Mouse (Mus musculus): ENCODE data around the gene Pomc.
"Not testable (repeated sequence)": the region's sequence is repeated elsewhere in the genome, so short reads cannot be mapped to it uniquely, and the experiment has no call there.

Pomc gene

DNA sequence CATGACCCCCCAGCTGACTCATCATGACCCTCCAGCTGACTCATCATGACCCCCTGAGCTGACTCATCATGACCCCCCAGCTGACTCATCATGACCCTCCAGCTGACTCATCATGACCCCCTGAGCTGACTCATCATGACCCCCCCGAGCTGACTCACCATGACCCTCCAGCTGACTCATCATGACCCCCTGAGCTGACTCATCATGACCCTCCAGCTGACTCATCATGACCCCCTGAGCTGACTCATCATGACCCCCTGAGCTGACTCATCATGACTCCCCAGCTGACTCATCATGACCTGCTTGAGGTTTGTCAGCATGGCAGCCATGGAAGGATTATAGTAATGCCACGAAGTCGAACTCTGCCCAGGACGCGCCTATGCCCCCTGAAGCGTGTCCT, 18.4 kb downstream of the Pomc start:
- DNase-seq, result not testable (repeated sequence)

DNA sequence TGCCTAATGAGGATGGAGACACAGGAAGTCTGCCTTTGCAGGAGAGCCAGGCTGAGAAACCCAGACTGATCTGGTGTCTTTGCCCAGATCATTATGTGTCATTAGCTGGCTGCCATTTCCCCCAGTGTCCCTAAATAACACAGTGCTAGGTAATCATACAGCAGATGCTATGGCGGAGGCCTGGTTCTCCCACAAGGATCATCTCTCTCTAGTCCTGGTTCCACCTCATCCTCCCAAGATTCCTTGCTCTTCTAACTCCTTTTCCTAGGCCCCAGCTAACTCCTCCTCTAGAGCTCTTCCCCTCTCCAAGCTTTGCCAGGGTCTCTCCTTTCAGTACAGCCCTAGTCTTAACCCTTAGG, 26.2 kb downstream of the Pomc start:
- DNase-seq, result no peak

DNA sequence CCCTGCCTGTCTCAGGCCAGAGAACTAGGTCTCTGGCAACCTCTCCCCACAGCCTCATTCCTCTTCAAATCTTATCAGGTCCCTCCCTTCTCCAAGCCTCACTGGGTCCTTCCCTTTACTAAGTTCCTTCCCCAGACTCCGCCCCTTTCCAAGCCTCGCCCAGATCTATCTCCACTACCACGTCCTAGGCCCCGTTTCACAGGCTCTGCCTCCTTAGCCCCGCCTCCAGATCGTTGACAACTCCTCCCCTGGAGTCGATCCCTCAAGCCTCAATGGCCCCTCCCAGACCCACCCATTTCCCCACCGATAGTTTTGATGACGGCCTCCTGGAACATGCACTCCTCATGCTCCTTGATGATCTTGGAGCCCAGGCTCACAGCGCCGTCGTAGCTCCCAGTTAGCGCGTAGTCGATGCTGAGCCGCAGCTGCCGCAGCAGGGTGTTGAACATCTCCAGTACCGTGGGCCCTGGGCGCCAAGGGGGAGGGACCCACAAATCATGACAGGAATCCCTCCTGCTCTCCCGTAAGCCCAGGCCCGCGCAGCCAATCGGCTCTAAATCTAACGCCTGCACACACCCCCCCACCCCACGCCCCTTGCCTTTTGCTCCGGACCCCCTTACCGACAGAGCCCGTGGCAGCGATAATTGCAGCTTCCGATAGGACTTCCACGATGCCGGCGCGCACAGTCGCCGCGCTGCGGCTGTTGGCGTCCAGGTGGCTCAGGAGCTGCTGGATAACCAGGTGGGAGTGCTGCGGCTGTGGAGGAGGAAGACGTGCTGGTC, 26.8 kb downstream of the Pomc start:
- peak; percentile 78 for DNase-seq

DNA sequence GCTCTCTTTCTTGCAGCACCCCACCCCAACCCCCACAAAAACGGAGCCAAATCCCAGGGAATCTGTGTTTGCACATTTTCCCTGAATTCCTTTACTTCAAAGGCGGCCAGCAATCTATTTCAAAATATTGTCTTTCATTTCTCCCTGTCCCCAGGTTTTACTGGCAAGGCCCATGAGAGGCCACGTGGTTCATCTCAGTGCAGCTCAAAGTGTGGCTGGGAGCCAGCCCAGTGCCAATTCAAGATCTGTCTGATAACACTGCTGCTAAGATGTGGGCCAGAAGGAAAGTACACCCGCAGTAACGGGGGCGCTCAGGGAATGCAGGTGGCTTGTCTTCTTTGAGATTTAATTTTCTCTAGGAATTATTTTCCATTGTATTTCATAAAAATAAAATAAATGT, 27.5 kb downstream of the Pomc start:
- DNase-seq, result peak; percentile 59

DNA sequence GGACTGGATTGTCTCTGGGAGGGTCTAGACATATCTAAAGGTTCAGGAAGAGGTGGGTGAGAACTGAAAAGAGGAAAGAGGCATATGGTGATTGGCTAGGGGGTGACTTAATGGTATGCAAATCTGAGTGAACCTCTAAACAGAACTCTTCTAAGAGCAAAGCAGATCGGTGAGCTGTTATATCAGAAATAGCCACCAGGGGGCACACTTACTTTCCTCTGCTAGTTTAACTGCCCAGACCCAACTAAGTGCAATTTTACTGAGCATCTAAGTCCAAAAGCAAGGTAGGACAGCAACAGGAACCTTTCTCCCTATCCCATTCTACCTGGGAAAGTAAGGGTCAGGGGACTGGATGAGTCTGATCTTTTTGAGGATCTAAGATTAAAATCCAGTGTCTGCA, 29.0 kb downstream of the Pomc start:
- peak; percentile 77 for DNase-seq

DNA sequence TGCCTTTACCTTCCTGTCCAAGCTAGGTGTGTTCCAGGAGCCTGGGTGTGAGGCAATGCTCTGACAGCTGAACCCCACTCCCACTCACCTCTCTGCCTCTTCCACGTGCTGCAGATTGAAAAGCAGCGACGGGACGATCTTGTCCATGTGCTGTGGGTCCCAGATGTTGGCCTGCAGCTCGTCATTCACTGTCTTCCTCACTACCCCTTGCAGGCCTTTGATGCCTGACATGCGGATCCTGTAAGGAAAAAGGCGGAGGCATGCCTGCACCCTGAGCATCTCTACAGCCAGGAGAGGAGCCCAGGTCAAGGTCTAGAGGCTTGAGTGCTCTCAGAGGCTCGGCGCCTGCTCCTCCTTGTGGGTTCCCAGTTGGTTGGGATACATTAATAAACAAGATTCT, 29.7 kb downstream of the Pomc start:
- DNase-seq, result no peak

DNA sequence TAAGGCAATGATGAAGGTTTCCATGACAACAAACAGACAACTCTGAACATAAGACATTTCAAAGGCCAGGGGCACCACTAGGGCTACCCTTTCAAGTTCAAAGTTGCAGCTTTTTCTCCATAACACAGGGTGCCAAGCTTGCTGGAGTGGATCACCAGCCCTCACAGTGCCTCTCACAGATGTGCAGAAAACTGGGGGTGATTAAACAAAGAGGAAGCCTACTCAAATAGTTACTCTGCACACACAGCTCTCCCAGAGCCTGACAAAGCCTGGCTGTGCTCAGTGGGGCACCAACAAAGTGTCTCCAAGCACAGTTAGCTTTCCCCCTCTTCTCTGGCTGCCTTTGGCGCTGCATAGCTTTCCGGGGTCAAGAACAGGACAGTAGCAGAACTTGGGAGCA, 35.2 kb downstream of the Pomc start:
- DNase-seq, result no peak

DNA sequence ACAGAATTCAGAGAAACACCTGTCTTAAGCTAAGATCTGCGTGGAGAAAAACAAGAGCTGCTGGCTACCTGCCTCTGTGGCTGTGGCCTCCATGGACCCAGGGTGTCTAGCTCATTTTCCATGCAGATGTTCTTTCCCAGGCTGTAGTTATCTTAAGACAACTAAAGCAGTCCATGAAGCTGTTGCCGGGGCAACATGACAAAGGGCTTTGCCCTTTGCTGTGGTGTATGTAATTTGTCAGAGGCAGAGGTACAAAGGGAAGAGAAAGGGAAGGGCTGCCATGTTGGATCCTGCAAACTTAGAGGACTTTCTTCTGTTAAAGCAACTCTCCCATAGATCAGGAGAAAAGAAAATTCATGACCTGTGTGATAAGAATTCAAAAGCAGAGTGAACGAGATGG, 36.3 kb downstream of the Pomc start:
- DNase-seq, result no peak

DNA sequence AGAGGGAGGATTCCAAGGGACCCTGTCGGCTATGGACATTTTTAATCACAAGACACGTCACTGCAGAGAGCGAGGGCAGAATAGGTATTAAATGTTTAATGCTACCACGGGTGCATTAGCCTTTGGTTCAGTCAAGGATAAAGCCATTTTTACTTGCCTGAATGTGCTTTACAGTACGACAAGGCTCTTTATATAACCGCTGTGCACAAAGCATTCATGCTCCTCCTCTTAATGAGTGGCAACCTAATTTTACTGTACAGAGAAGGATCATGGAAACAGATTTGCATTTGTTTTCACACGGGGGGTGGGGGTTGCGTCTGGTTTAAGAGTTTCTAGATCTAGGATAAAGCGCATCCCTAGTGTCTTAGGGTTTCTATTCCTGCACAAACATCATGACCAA, 42.0 kb downstream of the Pomc start:
- DNase-seq, result no peak

DNA sequence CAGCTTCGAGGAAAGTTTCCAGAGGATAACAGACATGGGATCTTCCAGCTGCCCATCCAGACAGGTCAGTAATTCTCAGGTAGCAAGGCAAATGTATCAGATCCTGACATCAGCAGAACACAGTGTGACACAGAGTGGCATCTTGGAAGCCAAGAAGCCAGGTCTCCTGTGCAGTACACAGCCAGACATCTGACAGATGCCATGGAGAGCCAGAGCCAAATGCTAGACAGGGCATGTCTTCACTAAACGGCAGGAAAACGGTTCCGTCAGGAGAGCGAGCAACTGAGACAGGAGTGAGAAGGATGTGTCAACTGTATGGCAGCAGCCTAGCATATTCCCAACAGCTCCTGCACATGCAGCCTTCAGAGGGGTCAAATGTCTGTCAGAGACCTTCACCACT, 45.7 kb downstream of the Pomc start:
- DNase-seq, result no peak

DNA sequence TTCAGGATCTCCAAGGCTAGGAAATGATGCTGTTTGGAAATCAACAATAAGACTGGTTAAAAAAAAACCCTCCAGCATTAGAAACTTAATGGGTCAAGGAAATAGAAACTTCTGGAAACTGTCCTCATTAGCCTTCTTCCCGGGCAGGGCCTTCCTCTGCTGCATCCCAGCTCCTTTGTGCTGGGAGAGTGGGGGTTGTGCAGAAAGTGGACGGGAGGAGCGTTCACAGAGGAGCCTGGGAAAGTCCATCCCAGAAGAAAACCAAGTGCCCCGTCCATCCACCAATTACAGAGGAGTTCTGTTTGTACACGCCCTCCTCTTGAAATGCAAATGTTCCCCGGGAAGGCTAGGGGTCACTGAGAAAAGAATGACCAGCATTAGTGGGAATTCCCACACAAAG, 49.9 kb downstream of the Pomc start:
- no peak for DNase-seq

DNA sequence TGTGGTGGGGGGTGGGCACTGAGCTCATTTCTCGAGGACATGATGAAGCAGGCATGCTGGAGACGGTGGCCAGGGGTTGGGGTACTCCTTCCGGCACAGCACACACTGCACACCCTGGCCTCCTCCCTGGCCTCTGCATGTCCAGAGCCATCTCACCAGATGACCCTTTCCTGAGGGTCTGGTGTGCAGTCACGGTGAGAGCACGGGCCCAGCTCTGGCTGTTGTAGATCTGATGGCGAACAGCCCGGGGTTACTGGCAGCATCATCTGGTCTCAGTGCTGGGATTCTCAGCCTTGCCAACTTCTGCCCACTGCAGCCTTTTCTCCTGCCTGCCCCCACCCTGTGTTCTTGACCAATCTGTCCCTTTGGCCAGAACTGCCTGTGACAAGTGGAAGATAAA, 51.3 kb downstream of the Pomc start:
- DNase-seq, result no peak

DNA sequence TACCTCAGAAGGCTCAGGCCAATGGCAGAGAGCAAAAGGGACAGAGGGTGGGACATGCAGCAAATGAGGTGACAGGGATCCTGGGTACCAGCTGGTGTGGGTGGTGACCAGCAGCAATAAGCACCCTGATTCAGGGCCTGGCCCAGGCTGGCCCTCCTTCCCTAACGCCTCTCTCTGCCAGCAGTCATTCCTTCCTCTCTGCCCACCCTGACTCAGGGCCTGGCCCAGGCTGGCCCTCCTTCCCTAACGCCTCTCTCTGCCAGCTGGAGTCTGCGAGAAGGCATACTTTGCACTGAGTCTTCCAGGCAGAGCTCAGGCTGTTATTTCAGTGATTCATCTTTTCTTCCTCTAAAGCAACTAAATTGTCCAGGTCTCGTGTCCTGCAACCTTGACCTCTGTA, 52.4 kb downstream of the Pomc start:
- DNase-seq, result no peak

DNA sequence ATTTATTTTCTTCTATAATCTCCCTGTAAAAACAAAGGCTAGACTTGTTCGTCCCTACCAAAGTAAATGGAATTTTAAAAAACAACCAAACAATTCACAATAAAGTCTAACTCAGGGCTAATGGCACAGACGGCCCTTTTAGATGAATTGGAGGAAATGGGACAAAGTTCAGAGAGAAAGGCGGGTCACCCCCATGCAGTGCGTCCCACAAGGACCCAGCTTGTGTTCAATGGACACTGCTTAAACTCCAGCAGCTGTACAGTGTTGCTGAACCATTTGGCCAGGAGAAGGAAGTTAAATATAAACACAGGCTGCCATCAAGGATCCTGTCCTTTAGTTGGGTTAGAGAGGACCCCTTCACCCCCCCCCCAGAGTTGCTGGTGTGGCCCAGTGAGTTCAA, 53.0 kb downstream of the Pomc start:
- no peak for DNase-seq

DNA sequence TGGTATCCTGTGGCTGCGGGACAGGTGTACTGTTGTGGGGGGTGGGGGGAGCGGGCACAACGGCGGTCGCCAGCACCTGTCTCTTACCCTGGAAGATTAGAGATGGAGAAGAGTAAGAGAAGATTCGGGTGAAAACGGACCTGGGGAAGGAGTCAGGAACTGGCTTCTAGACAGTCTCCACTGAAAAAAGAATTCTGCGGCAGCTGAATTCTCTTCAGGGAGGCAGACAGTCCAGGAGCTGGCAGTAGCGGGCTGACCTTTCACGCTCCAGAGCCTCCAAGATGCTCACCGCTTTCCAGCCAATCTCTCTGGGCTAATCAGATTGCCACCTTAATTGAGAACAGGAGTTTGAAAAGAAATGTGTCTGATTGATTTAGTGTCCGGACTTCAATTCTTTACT, 54.0 kb downstream of the Pomc start:
- no peak for DNase-seq

Measured in kidney, adult 18-20 months (tissue).